Mouse (Mus musculus) cerebellum, adult 11-12 months (tissue): Measurements from ENCODE around the gene Sh3bp5.

Experiments
- DNase-seq: peaks from one replicate; pipeline ENCODE4 v3.0.0; 2022

The Sh3bp5 gene

DNA sequence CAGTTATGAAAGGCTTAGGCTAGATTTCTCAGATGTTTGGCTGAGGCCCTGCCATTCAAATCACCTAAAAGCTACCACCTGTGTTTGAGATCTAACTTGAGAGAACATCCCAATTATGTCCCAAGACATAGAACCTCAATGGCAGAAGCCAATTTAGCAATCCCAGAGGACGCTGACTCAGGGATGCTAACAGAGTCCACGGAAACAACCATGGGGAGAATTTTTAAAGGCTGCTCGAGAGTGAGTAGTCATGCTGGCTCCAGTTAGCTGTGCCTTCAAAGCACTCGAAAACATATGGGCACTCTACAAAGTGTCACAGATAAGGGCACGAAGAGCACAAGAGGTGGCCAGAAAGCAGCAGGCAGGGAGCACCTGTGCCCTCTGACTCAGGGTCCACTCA lies 43.6 kb downstream of the Sh3bp5 start:
- DNase-seq = no peak

DNA sequence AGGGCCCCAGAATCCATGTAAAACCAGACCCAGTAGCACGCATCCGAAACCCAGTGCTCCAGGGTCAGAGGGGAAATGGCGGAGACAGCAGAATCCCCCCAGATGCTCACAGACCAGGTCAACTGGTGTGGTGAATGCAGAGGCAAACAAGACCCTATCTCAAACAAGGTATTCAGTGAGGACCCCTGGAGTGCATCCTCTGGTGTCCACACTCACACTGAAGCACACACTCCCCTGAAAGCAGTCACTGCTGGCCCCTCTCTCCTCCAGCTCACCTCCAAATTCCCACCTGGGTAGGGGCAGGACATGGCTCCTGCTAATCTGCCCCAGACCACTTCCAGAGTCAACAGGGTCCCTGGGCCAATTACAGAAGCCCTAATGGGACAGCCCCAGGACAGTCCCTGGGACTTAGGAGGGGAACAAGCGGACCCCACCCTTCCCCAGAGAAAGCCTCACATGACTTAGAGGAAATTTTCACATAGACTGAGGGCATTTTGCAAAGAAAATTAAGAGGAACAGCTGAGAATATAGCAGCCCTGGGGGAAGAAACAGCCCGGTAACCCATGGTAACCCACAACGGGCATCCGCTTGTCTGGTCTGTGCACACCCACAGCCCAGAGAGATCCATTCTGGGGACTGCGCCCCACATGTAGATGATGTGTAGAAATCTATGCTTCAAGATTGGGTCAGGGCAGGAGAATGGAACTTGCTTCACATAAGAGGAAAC lies 46.3 kb downstream of the Sh3bp5 start:
- DNase-seq = peak; percentile 28

DNA sequence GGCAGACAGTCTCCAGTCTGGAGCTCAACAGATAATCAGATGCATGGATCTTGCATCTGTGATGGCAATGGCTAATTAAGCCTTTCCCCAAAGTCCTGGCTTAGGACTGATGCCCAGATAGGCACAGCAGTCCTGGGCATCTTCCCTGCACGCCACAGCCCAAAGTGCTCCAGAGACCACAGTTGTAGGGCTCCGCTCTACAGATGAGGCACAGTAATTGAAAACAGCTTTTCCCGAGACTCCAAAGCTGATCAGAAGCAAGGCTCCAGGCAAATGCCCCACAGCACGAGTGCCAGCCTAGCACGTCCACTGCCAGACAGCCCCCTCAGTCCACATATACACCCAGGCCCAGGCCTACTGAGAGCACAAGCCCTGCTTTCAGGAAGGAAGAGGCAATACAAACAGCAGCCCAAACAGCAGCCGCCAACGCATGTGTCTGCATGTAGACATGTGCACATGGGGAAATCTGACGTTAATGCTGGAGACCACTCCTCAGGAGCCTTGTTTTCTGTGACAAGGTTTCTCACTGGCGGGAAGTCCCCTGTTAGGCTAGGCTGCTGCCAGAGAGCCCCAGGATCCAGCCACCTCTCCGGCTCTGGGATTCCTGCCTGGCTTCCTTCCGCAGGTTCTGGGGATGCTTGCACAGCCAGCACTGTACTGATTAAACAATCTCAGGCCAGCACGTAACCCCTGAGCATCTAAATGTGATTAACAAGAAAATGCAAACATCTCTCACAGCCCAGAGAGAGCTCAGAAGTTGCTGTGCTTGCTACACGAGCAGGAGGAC lies 47.6 kb downstream of the Sh3bp5 start:
- DNase-seq = peak; percentile 57

GRCm38 (mm10) chr14:31387301-31387981 lies 48.4 kb downstream of the Sh3bp5 start:
- peak; percentile 73 for DNase-seq

- peak; percentile 83 for DNase-seq
These were observed 49.7 kb downstream of the Sh3bp5 start for GRCm38 (mm10) chr14:31385977-31386697.

DNA sequence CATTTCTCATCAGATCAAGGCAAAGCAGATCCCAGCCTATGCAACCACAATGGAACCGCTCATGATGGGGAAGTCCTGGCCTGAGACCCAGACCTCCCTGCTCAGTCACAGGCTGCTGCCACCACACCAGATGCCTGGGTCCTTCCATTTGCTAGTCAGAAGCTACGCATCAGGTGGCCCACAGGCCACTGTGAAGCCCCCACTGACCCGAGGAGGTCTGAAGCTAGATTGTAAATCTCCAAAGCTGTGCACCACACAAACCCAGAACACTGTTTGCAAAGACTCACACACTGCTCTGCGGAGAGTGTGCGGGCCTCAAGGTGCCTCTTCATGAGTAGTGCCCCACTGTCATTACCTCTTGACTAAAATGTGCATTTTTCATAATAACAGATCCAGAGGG lies 50.5 kb downstream of the Sh3bp5 start:
- peak; percentile 43 for DNase-seq

- DNase-seq = peak; percentile 87
These were observed 51.2 kb downstream of the Sh3bp5 start for GRCm38 (mm10) chr14:31384366-31385323.

- peak; percentile 79 for DNase-seq
These were observed 52.3 kb downstream of the Sh3bp5 start for GRCm38 (mm10) chr14:31383470-31384050.

DNA sequence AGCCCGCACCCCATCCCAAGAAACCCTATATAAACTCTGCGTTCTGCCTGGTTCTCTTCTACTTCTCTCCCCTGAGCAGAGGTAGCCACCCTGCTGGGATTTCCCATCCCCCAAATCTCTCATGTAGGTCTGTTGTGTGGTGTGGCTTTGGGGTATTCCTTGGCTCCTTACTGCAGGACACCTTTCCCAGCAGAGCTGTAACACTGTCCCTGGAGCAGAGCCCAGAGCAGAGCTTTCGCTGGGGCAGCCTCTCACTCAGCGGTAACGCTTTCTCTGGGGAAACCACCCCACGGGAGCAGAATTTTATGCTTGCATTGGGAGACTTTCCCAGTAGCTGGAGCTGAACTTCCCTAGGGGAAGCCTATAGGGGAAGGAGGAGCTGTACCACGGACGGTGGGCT lies 53.6 kb downstream of the Sh3bp5 start:
- DNase-seq = peak; percentile 69

DNA sequence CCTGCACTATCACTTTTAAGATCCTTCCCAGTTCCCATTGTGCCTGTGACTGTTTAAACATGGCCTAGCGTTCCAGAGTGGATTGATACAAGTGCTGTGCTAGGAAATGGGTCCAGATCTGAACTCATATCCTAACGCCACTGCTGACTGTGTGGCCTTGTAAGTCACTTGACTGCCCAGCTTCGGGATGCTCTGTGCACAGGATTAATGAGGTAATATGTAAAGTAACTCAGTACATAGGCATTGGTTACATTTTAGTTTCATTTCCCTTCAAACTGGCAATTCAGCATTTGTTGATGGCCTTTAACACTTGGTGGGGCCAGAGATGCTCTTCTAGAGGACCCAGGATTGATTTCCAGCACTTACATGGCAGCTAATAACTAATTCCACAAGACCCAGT lies 59.5 kb downstream of the Sh3bp5 start:
- DNase-seq = no peak

- DNase-seq = no peak
These were observed 61.5 kb downstream of the Sh3bp5 start for GRCm38 (mm10) chr14:31374390-31374789.

DNA sequence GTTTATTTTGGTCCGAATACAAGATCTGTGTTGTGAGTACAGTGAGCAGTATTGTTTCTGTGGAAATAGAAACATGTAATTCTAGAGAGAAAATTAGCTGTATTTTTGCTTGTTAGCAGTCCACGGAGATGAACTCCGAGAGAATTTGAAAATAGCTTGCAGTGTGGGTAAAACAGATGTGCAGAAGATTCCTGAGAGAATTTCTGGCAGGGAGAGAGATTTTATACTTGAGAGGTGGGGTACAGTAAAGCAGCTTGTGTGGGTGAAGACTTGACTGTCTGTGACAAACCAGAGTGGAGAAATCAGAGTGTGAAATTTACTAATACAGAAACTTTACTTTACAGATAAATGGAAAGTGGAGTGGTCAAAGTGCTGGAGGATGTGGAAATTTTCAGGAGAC lies 66.5 kb downstream of the Sh3bp5 start:
- DNase-seq = no peak

GRCm38 (mm10) chr14:31367951-31368350 lies 67.9 kb downstream of the Sh3bp5 start:
- no peak for DNase-seq

DNA sequence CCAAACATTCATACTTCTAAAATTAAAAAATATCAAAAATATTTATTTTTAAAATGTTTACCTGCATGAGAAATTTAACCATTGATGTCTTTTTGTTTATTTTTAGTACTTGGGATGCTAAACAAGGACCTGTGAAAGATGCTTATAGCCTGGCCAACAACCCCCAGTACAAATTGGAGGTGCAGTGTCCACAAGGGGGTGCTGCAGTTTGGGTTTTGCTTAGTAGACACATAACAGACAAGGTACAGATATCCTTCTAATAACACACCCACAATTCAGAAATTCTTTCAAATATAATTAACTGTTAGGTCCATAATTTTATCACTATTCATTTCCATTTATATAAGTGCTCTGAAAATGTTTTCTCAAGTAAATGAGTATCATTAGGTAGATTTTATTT lies 70.5 kb downstream of the Sh3bp5 start:
- peak; percentile 72 for DNase-seq

DNA sequence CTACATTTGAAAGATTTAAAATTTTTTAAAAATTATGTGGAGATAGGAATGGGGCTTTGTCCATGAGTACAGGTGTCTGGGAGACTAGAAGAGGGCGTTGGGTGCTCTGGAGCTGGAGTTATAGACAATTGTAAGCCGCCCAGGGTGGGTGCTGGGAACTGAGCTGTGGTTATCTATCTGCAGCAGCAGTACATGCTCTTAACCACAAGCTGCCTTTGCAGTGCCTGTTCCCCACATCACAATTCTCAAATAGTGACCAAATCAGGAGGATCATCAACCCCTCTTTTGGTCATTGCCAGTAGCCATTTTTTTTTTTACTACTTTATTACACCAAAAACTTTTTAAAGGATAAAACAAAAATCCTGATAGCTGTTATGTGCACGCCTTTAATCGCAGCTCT lies 71.3 kb downstream of the Sh3bp5 start:
- DNase-seq = no peak

DNA sequence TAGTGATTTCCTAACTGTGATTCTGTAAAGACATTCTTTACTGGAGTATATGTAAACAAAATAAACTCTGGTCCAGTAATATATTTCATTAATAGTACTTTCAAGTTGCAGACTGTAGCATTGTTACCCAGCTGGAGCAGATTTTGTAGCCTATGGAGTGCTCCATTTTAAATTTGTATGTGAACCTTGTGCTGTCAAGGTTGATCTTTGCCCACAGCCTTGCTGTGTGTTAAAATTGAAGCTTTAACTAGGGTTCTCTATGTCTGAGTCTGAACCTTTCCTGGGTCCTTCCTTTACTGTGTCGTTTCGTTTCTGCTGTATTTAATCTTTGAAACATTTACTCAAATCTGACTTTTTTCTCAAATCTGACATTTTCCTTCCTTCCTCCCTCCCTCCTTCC lies 73.6 kb downstream of the Sh3bp5 start:
- no peak for DNase-seq

- no peak for DNase-seq
These were observed 90.5 kb downstream of the Sh3bp5 start for GRCm38 (mm10) chr14:31345367-31345766.

GRCm38 (mm10) chr14:31343241-31343640 lies 92.6 kb downstream of the Sh3bp5 start:
- no peak for DNase-seq

DNA sequence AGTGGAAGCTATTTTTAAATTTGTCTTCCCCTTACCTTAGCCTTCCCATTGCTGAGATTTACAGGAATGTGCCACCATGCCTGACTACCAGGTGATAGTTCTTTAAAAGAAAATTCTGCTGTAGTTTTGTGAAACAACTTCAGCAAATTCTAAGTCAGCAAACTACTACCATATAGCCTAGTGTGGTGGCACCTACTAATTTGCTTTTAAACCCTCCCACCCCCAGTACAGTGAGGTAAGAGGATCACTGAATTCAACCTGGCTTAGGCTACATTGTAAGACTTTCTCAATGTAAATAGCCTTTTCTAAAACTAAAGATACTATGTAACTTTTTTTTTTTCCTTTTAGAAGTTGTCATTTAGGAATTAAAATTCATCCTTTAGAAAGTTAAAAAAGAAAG lies 97.9 kb downstream of the Sh3bp5 start:
- DNase-seq = no peak

GRCm38 (mm10) chr14:31337406-31337805 lies 98.5 kb downstream of the Sh3bp5 start:
- DNase-seq = no peak

- peak; percentile 99 for DNase-seq
These were observed 99.3 kb downstream of the Sh3bp5 start, which contains the start of gene Capn7 for GRCm38 (mm10) chr14:31336369-31337155. Gene Capn7, plus strand, starts transcription at chr14:31336638.
